Mouse (Mus musculus): ENCODE measurements around the gene Smg5.
"Not testable (repeated sequence)": the region's sequence is repeated elsewhere in the genome, so short reads cannot be mapped to it uniquely, and the experiment has no call there.

DNA sequence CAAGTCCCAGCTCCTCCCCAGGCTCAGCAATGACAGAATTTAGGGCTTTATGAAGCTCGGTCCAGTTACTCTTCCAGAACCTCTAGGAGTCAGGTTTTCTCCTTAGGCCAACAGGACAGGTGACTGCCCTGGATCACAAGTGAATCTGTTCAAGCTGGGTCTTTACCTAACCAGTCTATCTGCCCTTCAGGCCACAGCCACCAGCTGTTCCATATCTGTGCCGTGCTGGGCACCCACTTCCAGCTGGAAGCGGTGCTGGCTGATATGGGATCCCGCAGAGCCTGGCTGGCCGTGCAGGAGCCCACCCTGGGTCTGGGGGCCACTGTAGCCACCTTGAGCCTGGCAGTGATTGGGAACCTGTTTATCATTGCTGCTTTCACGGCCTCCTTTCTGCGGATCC is 46.3 kb downstream of the Smg5 start:
- TF ChIP-seq MYOD1 (IDR thresholded peaks at IDR 0.05; ENCODE audit: control insufficient read depth, insufficient read length, low read depth); USF1 (IDR thresholded peaks at IDR 0.05; ENCODE audit: low read depth); CTCF (IDR thresholded peaks at IDR 0.05; ENCODE audit: control insufficient read depth, insufficient read depth, insufficient read length); MAX (IDR thresholded peaks at IDR 0.05); CEBPB (IDR thresholded peaks at IDR 0.05; ENCODE audit: low read depth); MYOG (IDR thresholded peaks at IDR 0.05; ENCODE audit: control insufficient read depth, extremely low read depth, insufficient read length); FOSL1 (IDR thresholded peaks at IDR 0.05; ENCODE audit: insufficient read depth, low read length, poor library complexity, severe bottlenecking): not testable (repeated sequence)
